Mouse (Mus musculus) liver, embryonic 11.5 days (tissue): ENCODE measurements around the gene Slc7a4. TPM values are rescaled to one million over a fixed set of nuclear protein-coding genes. Genes with fewer than 3 reads are reported as not detected.

Experiments
- ATAC-seq: fragments of 200-750 bp; cut with Nextera tagmentation; replicated peaks from 2 replicates; pipeline ENCODE4 v1.8.0; 2017; ENCODE audit warnings: moderate number of reproducible peaks, mild to moderate bottlenecking, moderate TSS enrichment, moderate library complexity; ENCODE audit not compliant: low FRiP score
- DNase-seq: peaks from one replicate; pipeline ENCODE4 v3.0.0-alpha.2; 2017; ENCODE audit warnings: low spot score
- H3K27ac ChIP-seq: fragments of 300-500 bp; sonication (generic); 2 replicates; pipeline ENCODE4 v1.5.1; 2014; ENCODE audit warnings: mild to moderate bottlenecking, low read depth, low read length, control low read depth
- H3K27me3 ChIP-seq: fragments of 300-500 bp; sonication (generic); replicated peaks from 2 replicates; pipeline ENCODE4 v1.6.1; 2014; ENCODE audit warnings: low read length, mixed read lengths; ENCODE audit not compliant: control insufficient read depth, insufficient read depth
- H3K36me3 ChIP-seq: fragments of 300-500 bp; sonication (generic); 2 replicates; pipeline ENCODE4 v1.6.1; 2014; ENCODE audit warnings: mild to moderate bottlenecking, low read length, moderate library complexity, mixed read lengths; ENCODE audit not compliant: control insufficient read depth, insufficient read depth
- H3K4me1 ChIP-seq: fragments of 300-500 bp; sonication (generic); replicated peaks from 2 replicates; pipeline ENCODE4 v1.6.1; 2014; ENCODE audit warnings: low read length, mixed read lengths; ENCODE audit not compliant: control insufficient read depth, insufficient read depth
- H3K4me2 ChIP-seq: fragments of 300-500 bp; sonication (generic); 2 replicates; pipeline ENCODE4 v1.6.1; 2014; ENCODE audit warnings: mild to moderate bottlenecking, control low read depth, moderate library complexity
- H3K4me3 ChIP-seq: fragments of 300-500 bp; sonication (generic); 2 replicates; pipeline ENCODE4 v1.5.1; 2014; ENCODE audit warnings: low read depth, low read length, control low read depth
- H3K9ac ChIP-seq: fragments of 300-500 bp; sonication (generic); 2 replicates; pipeline ENCODE4 v1.6.1; 2014; ENCODE audit warnings: low read depth, low read length, control low read depth
- H3K9me3 ChIP-seq: fragments of 300-500 bp; sonication (generic); 2 replicates; pipeline ENCODE4 v1.6.1; 2016; ENCODE audit warnings: low read length, inconsistent platforms, mixed read lengths; ENCODE audit not compliant: control insufficient read depth
- WGBS: fragments of 180-500 bp; shearing (Covaris S2); extraction: QIAGEN DNeasy Blood & Tissue Kit; methylation state at CpG from one replicate; pipeline ENCODE4 v1.1.7; 2014; 5-methylcytosine and 5-hydroxymethylcytosine counted together
- polyA plus RNA-seq: library from polyadenylated mRNA; unstranded; fragments of >200 nt; fragmentation: Nextera tagmentation; extraction: Ambion mirVana; gene quantifications from 2 replicates; pipeline ENCODE4 v1.2.1, GENCODE M21; 2014

The Slc7a4 gene
- polyA plus RNA-seq, 1 experiment from 2014 or later: 2.1 TPM

DNA sequence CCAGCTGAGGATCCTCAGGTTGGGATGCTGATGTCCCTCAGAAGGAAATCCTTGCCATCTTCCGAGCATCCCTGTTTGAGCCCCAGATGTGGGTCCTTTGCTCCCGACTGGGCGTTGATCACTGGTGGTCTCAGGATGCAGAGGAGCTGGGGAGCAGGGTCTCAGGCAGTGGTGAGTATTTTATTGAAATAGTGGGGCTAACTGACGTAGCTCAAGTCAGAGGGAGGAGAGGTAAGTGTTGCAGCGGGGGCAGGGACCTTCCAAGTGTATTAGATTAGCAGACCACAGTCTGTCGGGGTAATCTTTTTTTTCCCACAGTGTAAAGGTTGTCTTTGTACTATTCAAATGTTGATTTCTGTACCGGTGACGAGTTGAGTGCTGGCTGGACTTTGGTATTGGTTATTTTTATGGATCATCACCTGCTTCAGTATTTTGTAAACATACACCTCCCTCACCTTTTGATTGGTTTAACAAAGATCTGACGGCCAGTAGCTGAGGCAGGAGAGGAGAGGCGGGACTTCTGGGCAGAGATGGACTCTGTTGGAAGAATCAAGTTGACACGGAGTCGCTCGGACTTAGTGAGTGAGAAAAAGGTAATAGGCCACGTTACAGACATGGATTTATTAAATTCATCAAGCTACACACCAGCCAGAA is 50.2 kb downstream of the Slc7a4 start:
- 68% methylated on average over 14 of the region's 14 CpGs for WGBS

DNA sequence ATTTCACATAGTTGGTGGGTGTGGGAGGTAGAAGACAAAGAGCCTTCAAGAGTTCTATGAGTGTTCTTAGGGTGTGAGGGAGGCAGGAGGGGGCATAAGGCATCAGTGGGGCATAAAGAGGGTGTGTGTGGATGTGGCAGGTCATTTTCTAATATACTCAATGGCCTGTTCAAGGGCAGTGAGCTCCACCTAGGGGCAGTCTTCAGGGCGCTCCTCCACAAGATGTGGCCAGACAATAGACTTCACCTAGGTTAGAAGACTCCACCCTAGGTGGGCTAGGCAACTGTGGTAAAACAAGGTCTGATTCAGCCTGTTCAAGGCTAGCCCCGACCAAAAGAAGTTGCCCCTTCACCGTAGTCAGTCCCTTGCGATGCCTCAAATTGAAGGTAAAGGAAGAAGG is 50.7 kb downstream of the Slc7a4 start:
- 60% methylated on average over 4 of the region's 4 CpGs for WGBS
- Histone ChIP-seq H3K4me3 (no peak overlapping the region), H3K9ac (no peak overlapping the region), H3K4me1 (peaks cover 12% of the 10 kb centered on the region), H3K27ac (no peak overlapping the region), H3K27me3 (no peaks in the 10 kb centered on the region), H3K9me3 (0 out of 2 replicates have a peak, but pooled peaks cover 3% of the 10 kb centered on the region), H3K4me2 (no peak overlapping the region), H3K36me3 (peaks cover 13% of the 10 kb centered on the region; the same call in 1 of the 2 replicates)
- ATAC-seq (no peak), DNase-seq (no peak)

More for the DNA sequence above, 50.2 kb downstream of the Slc7a4 start:
- no peak for ATAC-seq
- Histone ChIP-seq H3K9me3 (0 out of 2 replicates have a peak, but pooled peaks cover 3% of the 10 kb centered on the region), H3K4me3 (no peak overlapping the region), H3K4me2 (no peak overlapping the region), H3K27me3 (no peaks in the 10 kb centered on the region), H3K27ac (no peak overlapping the region), H3K4me1 (peaks cover 12% of the 10 kb centered on the region), H3K9ac (no peak overlapping the region), H3K36me3 (peaks cover 8% of the 10 kb centered on the region; the same call in 1 of the 2 replicates)
- no peak for DNase-seq

DNA sequence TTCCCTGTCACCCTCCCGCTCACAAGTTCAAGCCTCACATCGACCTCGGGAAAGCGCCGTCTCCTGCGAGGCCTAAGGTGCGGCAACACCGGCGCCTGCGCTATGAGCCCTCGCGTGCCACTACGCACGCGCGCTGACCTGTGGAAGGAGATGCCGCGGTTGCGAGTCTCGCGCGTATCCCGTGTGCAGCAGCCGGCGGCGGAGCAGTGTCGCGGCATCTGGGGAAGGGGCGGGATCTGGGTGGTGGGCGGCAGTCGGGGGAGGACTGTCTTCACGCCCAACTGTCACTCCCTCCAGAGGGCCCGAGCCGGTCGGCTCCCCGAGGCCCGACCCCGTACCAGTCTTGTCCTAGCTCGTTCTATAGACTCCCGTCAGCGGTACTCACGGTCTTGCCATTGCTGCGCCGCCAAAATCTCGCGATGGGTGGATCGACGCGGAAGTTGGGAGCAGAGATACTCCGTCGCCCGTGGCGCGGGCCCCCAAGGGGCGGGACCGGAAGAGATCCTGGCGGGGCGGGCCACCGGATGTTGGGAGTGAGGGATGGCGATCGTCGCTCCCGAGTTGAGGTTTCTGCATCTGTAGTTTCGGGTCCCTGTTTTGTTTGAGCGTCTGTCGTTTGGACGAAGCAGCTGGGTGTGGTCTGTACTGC is 52.2 kb downstream of the Slc7a4 start, which contains the start of gene Thap7:
Thap7 (minus strand) TSS at position 497 of the 649 bp plus-strand sequence.
- Histone ChIP-seq H3K27me3 (no peaks in the 10 kb centered on the region), H3K4me1 (peaks cover 12% of the 10 kb centered on the region), H3K9me3 (no peaks in the 10 kb centered on the region), H3K4me3 (peak within 1 kb of the TSS; percentile 80), H3K9ac (peak within 1 kb of the TSS; percentile 88), H3K4me2 (peak within 1 kb of the TSS; percentile 98), H3K27ac (peak within 1 kb of the TSS; percentile 94), H3K36me3 (peaks cover 17% of the 10 kb centered on the region; the same call in 1 of the 2 replicates)
- DNase-seq (peak; percentile 98), ATAC-seq (peak; percentile 95)
- 0% methylated on average over 67 of the region's 67 CpGs for WGBS

DNA sequence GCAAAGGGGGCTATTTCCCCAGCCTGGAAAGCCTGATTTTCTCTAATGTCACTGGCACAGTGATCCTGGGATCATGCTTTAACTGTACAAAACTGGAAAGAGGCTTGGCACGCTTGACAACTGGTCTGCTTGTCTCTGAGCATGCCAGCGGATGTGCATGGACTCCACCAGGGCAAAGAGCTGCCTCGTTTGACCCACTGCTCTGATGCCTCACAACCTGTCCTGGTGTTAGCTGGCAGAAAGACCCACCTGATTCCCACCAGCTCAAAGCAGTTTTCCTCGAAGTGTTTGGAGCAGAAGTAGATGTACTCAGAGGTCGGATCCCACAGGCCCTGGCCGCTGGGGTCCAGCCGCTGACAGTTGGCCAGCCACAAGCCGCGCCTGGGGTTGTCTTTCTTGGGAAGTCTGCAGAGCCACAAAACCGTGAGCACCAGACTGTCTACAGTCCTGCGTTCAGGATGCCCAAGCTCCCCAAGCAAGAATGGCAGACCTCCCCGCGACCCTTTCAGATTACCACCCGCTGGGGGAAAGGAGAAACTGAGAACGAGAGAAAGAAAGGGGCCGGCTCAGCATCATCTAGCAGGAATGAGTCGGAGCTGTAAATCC is 52.9 kb downstream of the Slc7a4 start:
- no peaks in the 10 kb centered on the region for H3K27me3 ChIP-seq
- ATAC-seq (no peak), DNase-seq (peak; percentile 50)
- H3K9ac ChIP-seq: peak overlapping the region; percentile 88
- peak overlapping the region; percentile 98 for H3K4me2 ChIP-seq
- WGBS: 17% methylated on average over 17 of the region's 17 CpGs
- H3K9me3 ChIP-seq: no peaks in the 10 kb centered on the region
- H3K4me3 ChIP-seq: peak overlapping the region; percentile 80
- H3K4me1 ChIP-seq: peaks cover 12% of the 10 kb centered on the region
- H3K36me3 ChIP-seq: peaks cover 17% of the 10 kb centered on the region; the same call in 1 of the 2 replicates
- peak overlapping the region; percentile 94 for H3K27ac ChIP-seq

DNA sequence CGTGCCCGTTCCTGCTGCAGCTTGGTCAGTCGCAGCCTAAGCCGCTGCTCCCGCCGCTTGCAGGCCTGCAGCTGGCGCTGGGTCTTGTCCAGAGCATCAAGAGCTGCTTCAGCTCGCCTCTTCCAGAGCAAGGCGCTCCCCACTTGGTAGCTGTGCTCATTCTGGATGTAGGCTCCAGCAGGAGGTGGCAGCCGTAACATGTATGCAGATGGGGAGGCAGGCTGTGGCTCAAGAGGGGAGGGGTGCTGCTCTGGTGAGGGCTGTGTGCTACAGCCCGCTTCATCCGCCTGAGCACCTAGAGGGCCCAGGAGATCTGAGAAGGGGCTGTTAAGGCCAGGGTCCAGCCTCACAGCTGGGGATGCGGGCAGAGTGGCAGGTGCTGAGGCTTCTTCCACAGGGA is 54.7 kb downstream of the Slc7a4 start:
- ATAC-seq: no peak
- H3K4me3 ChIP-seq: no peak overlapping the region
- DNase-seq: no peak
- H3K36me3 ChIP-seq: peaks cover 26% of the 10 kb centered on the region
- no peak overlapping the region for H3K9ac ChIP-seq
- H3K4me2 ChIP-seq: no peak overlapping the region
- peaks cover 12% of the 10 kb centered on the region for H3K4me1 ChIP-seq
- no peaks in the 10 kb centered on the region for H3K27me3 ChIP-seq
- no peaks in the 10 kb centered on the region for H3K9me3 ChIP-seq
- 93% methylated on average over 13 of the region's 13 CpGs for WGBS
- H3K27ac ChIP-seq: no peak overlapping the region

DNA sequence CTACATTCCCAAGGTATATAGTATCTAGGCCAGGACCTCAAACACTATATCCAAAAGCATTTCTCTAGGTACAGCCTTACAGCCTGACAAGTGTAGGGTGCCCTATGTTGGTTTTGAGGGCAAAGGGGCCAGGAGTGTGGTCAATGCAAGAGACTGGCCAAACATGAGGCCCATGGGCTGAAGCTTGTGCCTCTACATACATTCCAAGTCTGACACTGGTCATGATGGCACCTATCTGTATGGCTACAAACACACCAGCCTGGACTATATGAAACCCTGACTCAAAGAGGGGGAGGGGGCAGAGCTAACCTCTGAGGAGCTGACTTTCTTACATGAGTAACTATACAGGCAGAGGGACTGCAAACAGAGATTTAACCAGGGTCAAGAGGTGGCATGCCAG is 55.4 kb downstream of the Slc7a4 start:
- H3K4me2 ChIP-seq: no peak overlapping the region

DNA sequence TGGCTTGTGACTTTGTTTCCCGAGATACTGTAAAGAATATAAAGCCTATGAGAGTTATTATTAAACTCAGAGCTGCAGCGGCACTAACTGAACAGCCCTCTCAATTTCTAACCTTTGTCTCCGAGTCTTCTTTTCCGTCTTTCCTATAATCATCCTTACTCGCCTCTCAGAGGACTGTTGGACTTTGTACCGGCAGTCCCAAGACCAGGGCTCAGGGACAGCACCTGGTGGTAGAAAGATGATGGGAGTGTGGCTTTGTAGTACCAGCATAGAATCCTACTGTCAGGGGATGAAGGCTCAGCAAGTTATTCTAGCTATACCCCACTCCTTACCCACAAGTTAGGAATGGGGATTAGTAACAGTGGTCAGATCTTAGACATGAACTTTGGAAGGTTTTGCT is 56.8 kb downstream of the Slc7a4 start:
- Histone ChIP-seq H3K27ac (no peak overlapping the region), H3K9me3 (no peaks in the 10 kb centered on the region), H3K27me3 (no peaks in the 10 kb centered on the region), H3K36me3 (peaks cover 41% of the 10 kb centered on the region), H3K4me2 (no peak overlapping the region), H3K4me1 (peaks cover 6% of the 10 kb centered on the region), H3K4me3 (no peak overlapping the region), H3K9ac (no peak overlapping the region)
- WGBS: 91% methylated on average over 6 of the region's 6 CpGs
- DNase-seq (no peak), ATAC-seq (no peak)

More for the DNA sequence above, 55.4 kb downstream of the Slc7a4 start:
- Histone ChIP-seq H3K9ac (no peak overlapping the region), H3K27me3 (no peaks in the 10 kb centered on the region), H3K4me1 (peaks cover 12% of the 10 kb centered on the region), H3K9me3 (no peaks in the 10 kb centered on the region), H3K36me3 (peaks cover 30% of the 10 kb centered on the region), H3K27ac (no peak overlapping the region), H3K4me3 (no peak overlapping the region)
- ATAC-seq: no peak
- DNase-seq: no peak

DNA sequence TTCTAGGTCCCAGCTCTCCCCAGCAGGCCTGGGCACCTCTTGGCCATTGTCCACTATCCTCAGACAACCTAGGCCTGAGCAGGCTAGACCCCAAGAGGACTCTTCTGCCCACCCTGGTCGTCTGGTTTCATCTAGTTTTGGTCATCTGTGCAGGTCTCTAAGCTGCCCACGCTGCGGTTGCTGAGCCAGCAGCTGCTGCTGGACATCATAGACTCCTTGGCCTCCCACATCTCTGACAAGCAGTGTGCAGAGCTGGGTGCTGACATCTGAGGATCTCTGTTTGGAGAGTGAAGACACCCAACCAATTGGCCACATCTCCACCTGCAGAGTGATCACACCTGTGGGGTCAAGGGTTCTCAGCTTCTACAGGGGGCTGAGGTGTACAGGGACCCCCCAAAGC is 57.5 kb downstream of the Slc7a4 start:
- H3K9ac ChIP-seq: no peak overlapping the region
- H3K4me3 ChIP-seq: no peak overlapping the region
- no peak overlapping the region for H3K4me2 ChIP-seq
- WGBS: 79% methylated on average over 3 of the region's 3 CpGs
- peaks cover 6% of the 10 kb centered on the region for H3K4me1 ChIP-seq
- H3K27me3 ChIP-seq: no peaks in the 10 kb centered on the region
- DNase-seq: no peak
- no peak for ATAC-seq
- no peak overlapping the region for H3K27ac ChIP-seq
- H3K36me3 ChIP-seq: peaks cover 46% of the 10 kb centered on the region
- no peaks in the 10 kb centered on the region for H3K9me3 ChIP-seq
